Mouse (Mus musculus) embryo, embryonic 11.5 days (tissue): ENCODE measurements around the gene Fbxo30.
"Not testable (repeated sequence)": the region's sequence is repeated elsewhere in the genome, so short reads cannot be mapped to it uniquely, and the experiment has no call there.

Source experiments
- DNase-seq: peaks from one replicate; pipeline ENCODE4 v3.0.0-alpha.2; 2012; ENCODE audit warnings: low read depth, low spot score

Fbxo30 gene

GRCm38 (mm10) chr10:11280578-11281463 is at the start of gene Fbxo30:
Fbxo30 (plus strand) TSS chr10:11281330.
- DNase-seq, result peak; percentile 79

- DNase-seq, result no peak
Measured at GRCm38 (mm10) chr10:11233208-11233607, 47.9 kb upstream of the Fbxo30 start.

GRCm38 (mm10) chr10:11242988-11243387 is 38.1 kb upstream of the Fbxo30 start:
- not testable (repeated sequence) for DNase-seq

- no peak for DNase-seq
Measured at GRCm38 (mm10) chr10:11248210-11248609, 32.9 kb upstream of the Fbxo30 start.

- no peak for DNase-seq
Measured at GRCm38 (mm10) chr10:11250247-11250997, 30.7 kb upstream of the Fbxo30 start.

- not testable (repeated sequence) for DNase-seq
Measured at GRCm38 (mm10) chr10:11253581-11253980, 27.5 kb upstream of the Fbxo30 start.

GRCm38 (mm10) chr10:11260119-11260518 is 21.0 kb upstream of the Fbxo30 start:
- no peak for DNase-seq

GRCm38 (mm10) chr10:11262292-11262691 is 18.8 kb upstream of the Fbxo30 start:
- not testable (repeated sequence) for DNase-seq

GRCm38 (mm10) chr10:11263795-11264194 is 17.3 kb upstream of the Fbxo30 start:
- DNase-seq, result not testable (repeated sequence)

GRCm38 (mm10) chr10:11269165-11269564 is 12.0 kb upstream of the Fbxo30 start:
- no peak for DNase-seq

- no peak for DNase-seq
Measured at GRCm38 (mm10) chr10:11274431-11274830, 6.7 kb upstream of the Fbxo30 start.

- DNase-seq, result no peak
Measured at GRCm38 (mm10) chr10:11280235-11280577, 924 bp upstream of the Fbxo30 start.

GRCm38 (mm10) chr10:11281498-11282305 is 572 bp downstream of the Fbxo30 start:
- peak; percentile 48 for DNase-seq

- no peak for DNase-seq
Measured at GRCm38 (mm10) chr10:11282306-11282631, 1.1 kb downstream of the Fbxo30 start.

GRCm38 (mm10) chr10:11298418-11298817 is 17.3 kb downstream of the Fbxo30 start:
- no peak for DNase-seq

- no peak for DNase-seq
Measured at GRCm38 (mm10) chr10:11305365-11306053, 24.4 kb downstream of the Fbxo30 start.

- DNase-seq, result no peak
Measured at GRCm38 (mm10) chr10:11306054-11306367, 24.9 kb downstream of the Fbxo30 start.

- no peak for DNase-seq
Measured at GRCm38 (mm10) chr10:11309866-11310265, 28.7 kb downstream of the Fbxo30 start.

- no peak for DNase-seq
Measured at GRCm38 (mm10) chr10:11310481-11310880, 29.4 kb downstream of the Fbxo30 start.

- not testable (repeated sequence) for DNase-seq
Measured at GRCm38 (mm10) chr10:11317856-11318454, 36.8 kb downstream of the Fbxo30 start.

GRCm38 (mm10) chr10:11319446-11319970 is 38.4 kb downstream of the Fbxo30 start:
- DNase-seq, result no peak
